Mouse (Mus musculus) intestine, postnatal 0 days (tissue): ENCODE measurements at regions not wholly inside any gene's neighbourhood (a gene's known extent, or its start where the extent isn't known, plus 50 kb on each side); places are given as distances from the start of the nearest gene placed in this dataset.

Source experiments
- ATAC-seq: fragments of 200-750 bp; cut with Nextera tagmentation; 2 replicates; pipeline ENCODE4 v1.8.0; 2017; ENCODE audit warnings: mild to moderate bottlenecking, moderate TSS enrichment, moderate library complexity
- H3K27ac ChIP-seq: fragments of 300-500 bp; sonication (generic); 2 replicates; pipeline ENCODE4 v1.5.1; 2014; ENCODE audit warnings: mild to moderate bottlenecking, low read depth, low read length, moderate library complexity
- H3K27me3 ChIP-seq: fragments of 300-500 bp; sonication (generic); replicated peaks from 2 replicates; pipeline ENCODE4 v1.6.1; 2014; ENCODE audit warnings: low read length, mixed read lengths; ENCODE audit not compliant: control insufficient read depth, insufficient read depth
- H3K36me3 ChIP-seq: fragments of 300-500 bp; sonication (generic); 2 replicates; pipeline ENCODE4 v1.6.1; 2014; ENCODE audit warnings: mild to moderate bottlenecking, moderate library complexity; ENCODE audit not compliant: control insufficient read depth, insufficient read depth
- H3K4me1 ChIP-seq: fragments of 300-500 bp; sonication (generic); replicated peaks from 2 replicates; pipeline ENCODE4 v1.6.1; 2014; ENCODE audit warnings: antibody characterized with exemption, low read length, mixed read lengths; ENCODE audit not compliant: control insufficient read depth, insufficient read depth
- H3K4me2 ChIP-seq: fragments of 300-500 bp; sonication (generic); replicated peaks from 2 replicates; pipeline ENCODE4 v1.6.1; 2014; ENCODE audit warnings: low read depth, mild to moderate bottlenecking, moderate library complexity
- H3K4me3 ChIP-seq: fragments of 300-500 bp; sonication (generic); 2 replicates; pipeline ENCODE4 v1.5.1; 2014; ENCODE audit warnings: low read depth, low read length
- H3K9ac ChIP-seq: fragments of 300-500 bp; sonication (generic); 2 replicates; pipeline ENCODE4 v1.6.1; 2014; ENCODE audit warnings: mild to moderate bottlenecking, low read depth, low read length
- H3K9me3 ChIP-seq: fragments of 300-500 bp; sonication (generic); 2 replicates; pipeline ENCODE4 v1.6.1; 2016; ENCODE audit warnings: mixed run types; ENCODE audit not compliant: control insufficient read depth
- CTCF ChIP-seq: sonication (generic); IDR thresholded peaks from 2 replicates; pipeline ENCODE4 v1.5.1; 2016; ENCODE audit warnings: low read depth, mild to moderate bottlenecking, control low read depth, antibody characterized with exemption, moderate library complexity
- WGBS: fragments of 180-500 bp; shearing (Covaris S2); extraction: QIAGEN DNeasy Blood & Tissue Kit; methylation state at CpG from one replicate; pipeline ENCODE4 v1.1.7; 2014; 5-methylcytosine and 5-hydroxymethylcytosine counted together

- no peak overlapping the region for H3K27ac ChIP-seq
- no peak overlapping the region for H3K9ac ChIP-seq
- H3K4me3 ChIP-seq: no peak overlapping the region
- 58% methylated on average over 6 of the region's 6 CpGs for WGBS
- no peak for ATAC-seq
- H3K36me3 ChIP-seq: no peaks in the 10 kb centered on the region
- no peaks in the 10 kb centered on the region for H3K9me3 ChIP-seq
- no peak overlapping the region for H3K4me2 ChIP-seq
- no peaks in the 10 kb centered on the region for H3K4me1 ChIP-seq
- H3K27me3 ChIP-seq: no peaks in the 10 kb centered on the region
- no peak for TF ChIP-seq CTCF
Measured at GRCm38 (mm10) chr5:90000758-90001157, 117.6 kb upstream of the Adamts3 start.

- Histone ChIP-seq H3K9me3 (no peaks in the 10 kb centered on the region), H3K4me2 (no peak overlapping the region), H3K36me3 (no peaks in the 10 kb centered on the region), H3K9ac (no peak overlapping the region), H3K27ac (no peak overlapping the region), H3K4me3 (no peak overlapping the region), H3K4me1 (no peaks in the 10 kb centered on the region), H3K27me3 (no peaks in the 10 kb centered on the region)
- no peak for ATAC-seq
- 69% methylated on average over 2 of the region's 2 CpGs for WGBS
- TF ChIP-seq CTCF: no peak
Measured at GRCm38 (mm10) chr5:89991568-89991967, 108.4 kb upstream of the Adamts3 start.

- 59% methylated on average over 6 of the region's 6 CpGs for WGBS
- H3K36me3 ChIP-seq: no peaks in the 10 kb centered on the region
- no peaks in the 10 kb centered on the region for H3K27me3 ChIP-seq
- no peaks in the 10 kb centered on the region for H3K9me3 ChIP-seq
- peak; percentile 69 for TF ChIP-seq CTCF
- ATAC-seq: no peak
- H3K4me3 ChIP-seq: no peak overlapping the region
- no peaks in the 10 kb centered on the region for H3K4me1 ChIP-seq
- no peak overlapping the region for H3K4me2 ChIP-seq
- H3K9ac ChIP-seq: no peak overlapping the region
- H3K27ac ChIP-seq: no peak overlapping the region
Measured at GRCm38 (mm10) chr5:89981627-89982026, 98.5 kb upstream of the Adamts3 start.

GRCm38 (mm10) chr5:89980204-89980603 is 97.1 kb upstream of the Adamts3 start:
- Histone ChIP-seq H3K9ac (no peak overlapping the region), H3K4me2 (no peak overlapping the region), H3K4me3 (no peak overlapping the region), H3K9me3 (no peaks in the 10 kb centered on the region), H3K27me3 (no peaks in the 10 kb centered on the region), H3K27ac (no peak overlapping the region), H3K36me3 (no peaks in the 10 kb centered on the region), H3K4me1 (no peaks in the 10 kb centered on the region)
- no peak for ATAC-seq
- TF ChIP-seq CTCF: no peak
- WGBS: 73% methylated on average over 3 of the region's 3 CpGs

- Histone ChIP-seq H3K36me3 (no peaks in the 10 kb centered on the region), H3K27me3 (no peaks in the 10 kb centered on the region), H3K4me1 (no peaks in the 10 kb centered on the region), H3K4me2 (no peak overlapping the region), H3K9me3 (no peaks in the 10 kb centered on the region), H3K9ac (no peak overlapping the region), H3K27ac (no peak overlapping the region), H3K4me3 (no peak overlapping the region)
- ATAC-seq: no peak
- 85% methylated on average over 11 of the region's 11 CpGs for WGBS
- TF ChIP-seq CTCF: no peak
Measured at GRCm38 (mm10) chr5:89952611-89953010, 69.5 kb upstream of the Adamts3 start.

GRCm38 (mm10) chr5:89945660-89945925 is 62.5 kb upstream of the Adamts3 start:
- H3K9me3 ChIP-seq: no peaks in the 10 kb centered on the region
- no peak for ATAC-seq
- H3K4me1 ChIP-seq: no peaks in the 10 kb centered on the region
- no peak overlapping the region for H3K4me2 ChIP-seq
- WGBS: 89% methylated on average over 3 of the region's 3 CpGs
- no peak overlapping the region for H3K4me3 ChIP-seq
- no peak for TF ChIP-seq CTCF
- no peaks in the 10 kb centered on the region for H3K27me3 ChIP-seq
- no peak overlapping the region for H3K27ac ChIP-seq
- no peak overlapping the region for H3K9ac ChIP-seq
- H3K36me3 ChIP-seq: no peaks in the 10 kb centered on the region

GRCm38 (mm10) chr5:89944855-89945659 is 61.9 kb upstream of the Adamts3 start:
- no peaks in the 10 kb centered on the region for H3K36me3 ChIP-seq
- H3K9me3 ChIP-seq: no peaks in the 10 kb centered on the region
- H3K4me3 ChIP-seq: no peak overlapping the region
- 81% methylated on average over 5 of the region's 5 CpGs for WGBS
- no peaks in the 10 kb centered on the region for H3K4me1 ChIP-seq
- no peak overlapping the region for H3K9ac ChIP-seq
- no peak for TF ChIP-seq CTCF
- no peak overlapping the region for H3K4me2 ChIP-seq
- no peak for ATAC-seq
- H3K27me3 ChIP-seq: no peaks in the 10 kb centered on the region
- no peak overlapping the region for H3K27ac ChIP-seq
